Mouse (Mus musculus) testis, adult 2 months (tissue): Measurements from ENCODE around the gene Pigu.

Experiments
- CTCF ChIP-seq: fragments of 200-500 bp; IDR thresholded peaks from 2 replicates; pipeline ENCODE4 v1.5.1; 2012; ENCODE audit warnings: low read depth, mild to moderate bottlenecking, inconsistent platforms, low read length, moderate library complexity; ENCODE audit not compliant: control insufficient read depth, insufficient read depth, insufficient replicate concordance
- POLR2A ChIP-seq: fragments of 200-500 bp; IDR thresholded peaks from 2 replicates; pipeline ENCODE4 v1.6.1; 2012; ENCODE audit warnings: low read depth, mild to moderate bottlenecking, inconsistent platforms, low read length, moderate library complexity; ENCODE audit not compliant: control insufficient read depth

GRCm38 (mm10) chr2:155318618-155319017 lies 38.6 kb downstream of the Pigu start:
- TF ChIP-seq POLR2A, result no peak
- TF ChIP-seq CTCF, result no peak
